Mouse (Mus musculus): ENCODE measurements around the gene Snap91.

DNA sequence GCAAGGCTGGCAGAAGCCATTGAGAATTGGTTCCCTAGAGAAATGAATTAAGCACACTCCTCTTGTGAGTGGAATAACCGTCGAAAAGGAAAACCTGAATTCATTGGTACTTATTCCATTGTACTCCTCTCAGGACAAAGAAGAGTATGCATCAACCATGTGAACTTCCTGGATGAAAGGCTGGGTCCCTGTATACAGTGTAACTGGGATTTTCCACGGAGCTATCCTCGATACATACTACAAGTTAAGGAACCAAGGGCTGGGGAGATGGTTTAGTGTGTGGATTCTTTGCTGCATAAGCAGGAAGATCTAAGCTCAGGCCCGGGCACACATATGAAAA, 154.1 kb downstream of the Snap91 start:
- TF ChIP-seq CTCF (IDR thresholded peaks at IDR 0.05; ENCODE audit: extremely low read depth, insufficient read depth, insufficient read length, insufficient replicate concordance) (no peak), POLR2A (IDR thresholded peaks at IDR 0.05; ENCODE audit: low read depth, low read length) (no peak)

Data from spleen, adult 2 months (tissue).